Mouse (Mus musculus): ENCODE measurements around the gene Srebf1. TPM values are rescaled to one million over a fixed set of nuclear protein-coding genes. Genes with fewer than 3 reads are reported as not detected.

The Srebf1 gene
- polyA plus RNA-seq, 1 experiment: 78.3 TPM

DNA sequence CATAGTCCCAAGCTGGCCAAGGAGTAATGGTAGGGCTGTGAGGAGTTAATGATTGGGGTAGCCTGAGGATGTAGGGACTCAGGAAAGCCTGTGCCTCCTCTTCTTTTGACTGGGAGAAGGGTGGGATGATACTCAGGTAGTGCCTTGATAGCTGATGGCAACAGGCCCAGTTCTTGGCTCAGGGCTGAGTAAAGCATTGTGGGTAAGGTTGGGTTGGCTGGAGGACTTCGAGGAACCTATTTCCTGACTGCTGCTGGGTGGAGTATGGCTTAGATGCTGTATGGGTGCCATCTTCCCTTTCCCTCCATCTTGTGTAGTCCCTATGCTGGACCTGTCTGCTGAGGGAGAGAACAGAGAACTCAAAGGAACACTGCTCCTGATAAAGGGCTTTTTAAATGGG lies 70.0 kb downstream of the Srebf1 start:
- no peak for DNase-seq (ENCODE audit: extremely low spot score in 1 of 2, low spot score in 1 of 2)

DNA sequence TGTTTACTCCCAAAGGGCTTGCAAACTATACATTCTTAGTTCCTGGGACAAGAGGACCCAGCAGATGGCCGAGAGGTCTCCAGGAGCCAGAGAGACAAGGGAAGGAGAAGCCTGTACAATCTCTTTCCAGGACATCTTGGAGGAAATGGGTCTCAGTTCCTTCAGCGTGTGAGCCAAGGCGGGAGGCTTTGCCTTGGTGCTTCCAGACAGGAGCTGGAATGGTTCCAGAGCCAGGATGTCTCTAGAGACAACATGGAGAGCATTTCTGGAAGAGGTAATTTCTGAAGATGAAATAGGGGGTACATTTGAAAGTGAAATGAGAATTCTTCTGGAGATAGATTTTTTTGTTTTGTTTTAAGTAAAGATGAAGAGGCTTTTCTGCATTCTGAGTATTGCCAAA lies 71.7 kb downstream of the Srebf1 start:
- no peak for DNase-seq (ENCODE audit: extremely low spot score in 1 of 2, low spot score in 1 of 2)

Other genes with a start within 250 kb of the Srebf1 start
- 5.8 and 6.4 TPM in 2 replicates for gene Pemt, start 176.1 kb downstream of the Srebf1 start, polyA plus RNA-seq (2012; rRNA removed)
- 47.8 and 53.3 TPM in 2 replicates for gene Rai1, start 117.6 kb downstream of the Srebf1 start, polyA plus RNA-seq (2012; rRNA removed)
- 187 and 204 TPM in 2 replicates for gene Tom1l2, start 130.3 kb upstream of the Srebf1 start, polyA plus RNA-seq (2012; rRNA removed)
- 11.7 and 12.5 TPM in 2 replicates for gene Drc3, start 130.7 kb upstream of the Srebf1 start, polyA plus RNA-seq (2012; rRNA removed)
- gene Gid4, start 194.6 kb upstream of the Srebf1 start, polyA plus RNA-seq (2012; rRNA removed): 44.8 and 49.9 TPM in 2 replicates
- gene Atpaf2, start 195.9 kb upstream of the Srebf1 start, polyA plus RNA-seq (2012; rRNA removed): 29.7 and 32.3 TPM in 2 replicates
- 70.4 and 77.4 TPM in 2 replicates for gene Drg2, start 232.0 kb upstream of the Srebf1 start, polyA plus RNA-seq (2012; rRNA removed)
- 0.15 and 0.20 TPM in 2 replicates for gene Myo15, start 246.8 kb upstream of the Srebf1 start, polyA plus RNA-seq (2012; rRNA removed)